Comparison of ENCODE assay signal across 19 mouse cellular contexts in the genomic region with DNA sequence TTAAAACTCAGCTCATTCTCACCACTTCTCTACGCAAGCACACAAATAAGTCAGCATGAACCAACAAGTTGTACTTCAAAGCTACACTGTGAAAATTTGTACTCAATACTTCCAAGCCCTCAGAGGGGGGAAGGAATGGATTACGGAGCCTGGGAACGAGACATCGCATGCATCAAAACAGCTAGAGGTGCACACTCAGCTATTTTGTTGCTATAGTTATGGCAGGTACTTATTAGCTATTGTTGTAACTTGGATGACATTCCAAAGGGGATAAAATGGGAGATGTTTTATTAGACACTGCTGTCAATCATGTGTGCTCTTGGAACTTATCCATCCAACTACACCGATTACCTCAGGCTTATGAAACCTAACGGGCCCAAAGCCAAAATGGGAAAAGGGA.
DNase-seq lines count a peak whose midpoint lies in the region; ATAC-seq and TF ChIP-seq lines count a peak whose summit lies in the region.
"Had no signal": no experiment of that assay in that cellular context is flagged by ENCODE, and none has a peak within 500 bp of the region (broad histone marks: within the 10 kb centered on the region; RNA-seq: fewer than 3 reads in every experiment).

No protein-coding gene starts in this region.

- no peak overlapping the region for H3K9ac ChIP-seq in heart, embryonic 15.5 days
- no peak overlapping the region for H3K9ac ChIP-seq in heart, embryonic 12.5 days
- H3K9ac ChIP-seq in lung, embryonic 14.5 days, result no peak overlapping the region
- no peak overlapping the region for H3K9ac ChIP-seq in embryonic facial prominence, embryonic 13.5 days
- H3K9ac ChIP-seq: embryonic facial prominence, embryonic 12.5 days had no signal

- H3K27me3 ChIP-seq in heart, embryonic 15.5 days, result no peaks in the 10 kb centered on the region
- H3K27me3 ChIP-seq in heart, embryonic 12.5 days (replicated peaks), result no peaks in the 10 kb centered on the region
- H3K27me3 ChIP-seq in lung, embryonic 14.5 days (ENCODE audit: insufficient read depth, low read length), result no peaks in the 10 kb centered on the region
- H3K27me3 ChIP-seq in embryonic facial prominence, embryonic 13.5 days, result no peaks in the 10 kb centered on the region
- H3K27me3 ChIP-seq: embryonic facial prominence, embryonic 12.5 days; heart, embryonic 13.5 days had no signal

- H3K9me3 ChIP-seq in heart, embryonic 15.5 days (replicated peaks), result no peaks in the 10 kb centered on the region
- no peaks in the 10 kb centered on the region for H3K9me3 ChIP-seq in heart, embryonic 12.5 days (replicated peaks)
- H3K9me3 ChIP-seq in lung, embryonic 14.5 days (ENCODE audit: low read depth, low read length), result no peaks in the 10 kb centered on the region
- no peaks in the 10 kb centered on the region for H3K9me3 ChIP-seq in embryonic facial prominence, embryonic 13.5 days
- H3K9me3 ChIP-seq: embryonic facial prominence, embryonic 12.5 days; heart, embryonic 13.5 days had no signal

- DNase-seq in lung, embryonic 14.5 days, result peak; percentile 20
- DNase-seq in lung, postnatal 4 days, result no peak
- no peak for DNase-seq in gastrocnemius, adult 2 months
- no peak for DNase-seq in cerebellum, adult 9-10 months
- DNase-seq: adrenal gland, postnatal 10 days; cerebellum, adult 18-20 months; cerebellum, postnatal 10 days; gastrocnemius, postnatal 10 days; heart, postnatal 14 days; kidney, adult 8-10 months had no signal

- intact Hi-C loops in gastrocnemius, adult 2 months (cut with DNase I), result no loop called here

- H3K4me3 ChIP-seq in heart, embryonic 15.5 days, result no peak overlapping the region
- H3K4me3 ChIP-seq in heart, embryonic 12.5 days, result no peak overlapping the region
- H3K4me3 ChIP-seq in lung, embryonic 14.5 days (ENCODE audit: low read depth, low read length), result no peak overlapping the region
- no peak overlapping the region for H3K4me3 ChIP-seq in embryonic facial prominence, embryonic 13.5 days
- no peak overlapping the region for H3K4me3 ChIP-seq in gastrocnemius, adult 2 months
- H3K4me3 ChIP-seq: embryonic facial prominence, embryonic 12.5 days; heart, embryonic 13.5 days had no signal

- ATAC-seq in heart, embryonic 15.5 days (replicated peaks; ENCODE audit: insufficient number of reproducible peaks, insufficient read depth, low FRiP score, low read depth), result no peak
- no peak for ATAC-seq in heart, embryonic 12.5 days (ENCODE audit: insufficient number of reproducible peaks, low FRiP score)
- no peak for ATAC-seq in lung, embryonic 14.5 days (ENCODE audit: insufficient read depth)
- ATAC-seq in embryonic facial prominence, embryonic 13.5 days (ENCODE audit: insufficient number of reproducible peaks, insufficient read depth, low FRiP score, low TSS enrichment, low read depth), result 0 out of 2 replicates have a peak, but pooled peaks have one; percentile 20
- ATAC-seq: forebrain, embryonic 14.5 days; hindbrain, embryonic 16.5 days; inflammation-experienced regulatory T-cells, adult 6 months; intestine, postnatal 0 days had no signal

- WGBS in heart, embryonic 15.5 days, result 66% methylated on average over 6 of the region's 6 CpGs
- 86% methylated on average over 6 of the region's 6 CpGs for WGBS in heart, embryonic 12.5 days
- 83% methylated on average over 6 of the region's 6 CpGs for WGBS in lung, embryonic 14.5 days
- 64% methylated on average over 6 of the region's 6 CpGs for WGBS in embryonic facial prominence, embryonic 13.5 days

- H3K36me3 ChIP-seq in heart, embryonic 15.5 days, result no peaks in the 10 kb centered on the region
- H3K36me3 ChIP-seq in heart, embryonic 12.5 days, result peaks cover 12% of the 10 kb centered on the region
- H3K36me3 ChIP-seq in lung, embryonic 14.5 days (ENCODE audit: insufficient read depth), result no peaks in the 10 kb centered on the region
- H3K36me3 ChIP-seq in embryonic facial prominence, embryonic 13.5 days, result peaks cover 15% of the 10 kb centered on the region

- peaks cover 45% of the 10 kb centered on the region for H3K4me1 ChIP-seq in heart, embryonic 15.5 days (replicated peaks)
- peaks cover 50% of the 10 kb centered on the region for H3K4me1 ChIP-seq in heart, embryonic 12.5 days (replicated peaks)
- H3K4me1 ChIP-seq in lung, embryonic 14.5 days (ENCODE audit: insufficient read depth), result peaks cover 9% of the 10 kb centered on the region
- 0 out of 2 replicates have a peak, but pooled peaks cover 9% of the 10 kb centered on the region for H3K4me1 ChIP-seq in embryonic facial prominence, embryonic 13.5 days
- H3K4me1 ChIP-seq: embryonic facial prominence, embryonic 12.5 days had no signal

- H3K4me2 ChIP-seq in heart, embryonic 15.5 days, result no peak overlapping the region
- no peak overlapping the region for H3K4me2 ChIP-seq in heart, embryonic 12.5 days
- H3K4me2 ChIP-seq in lung, embryonic 14.5 days, result no peak overlapping the region
- H3K4me2 ChIP-seq in embryonic facial prominence, embryonic 13.5 days, result no peak overlapping the region
- H3K4me2 ChIP-seq: embryonic facial prominence, embryonic 12.5 days; heart, embryonic 13.5 days had no signal

- peak overlapping the region; percentile 30; the same call in 1 of the 2 replicates for H3K27ac ChIP-seq in heart, embryonic 15.5 days
- H3K27ac ChIP-seq in heart, embryonic 12.5 days (ENCODE audit: poor library complexity, severe bottlenecking), result no peak overlapping the region
- H3K27ac ChIP-seq in lung, embryonic 14.5 days (ENCODE audit: low read depth), result no peak overlapping the region
- H3K27ac ChIP-seq in embryonic facial prominence, embryonic 13.5 days, result no peak overlapping the region
- no peak overlapping the region for H3K27ac ChIP-seq in gastrocnemius, adult 2 months
- H3K27ac ChIP-seq: embryonic facial prominence, embryonic 12.5 days had no signal

- no peak for TF ChIP-seq CTCF in lung, embryonic 14.5 days (IDR thresholded peaks at IDR 0.05; ENCODE audit: low read depth)
- no peak for TF ChIP-seq CTCF in gastrocnemius, adult 2 months (IDR thresholded peaks at IDR 0.05)
